Mouse (Mus musculus) lung, embryonic 14.5 days (tissue): ENCODE measurements around the gene Spz1. TPM values are rescaled to one million over a fixed set of nuclear protein-coding genes. Genes with fewer than 3 reads are reported as not detected.

Source experiments
- ATAC-seq: fragments of 200-750 bp; cut with Nextera tagmentation; 2 replicates; pipeline ENCODE4 v1.8.0; 2017; ENCODE audit warnings: mild to moderate bottlenecking, moderate TSS enrichment, moderate library complexity; ENCODE audit not compliant: insufficient read depth
- DNase-seq: peaks from one replicate; pipeline ENCODE4 v3.0.0-alpha.2; 2015
- H3K27ac ChIP-seq: fragments of 300-500 bp; sonication (generic); 2 replicates; pipeline ENCODE4 v1.5.1; 2014; ENCODE audit warnings: low read depth, mild to moderate bottlenecking, moderate library complexity
- H3K27me3 ChIP-seq: fragments of 300-500 bp; sonication (generic); 2 replicates; pipeline ENCODE4 v1.6.1; 2014; ENCODE audit warnings: low read length, control low read depth; ENCODE audit not compliant: insufficient read depth
- H3K36me3 ChIP-seq: fragments of 300-500 bp; sonication (generic); 2 replicates; pipeline ENCODE4 v1.6.1; 2014; ENCODE audit warnings: control low read depth; ENCODE audit not compliant: insufficient read depth
- H3K4me1 ChIP-seq: fragments of 300-500 bp; sonication (generic); 2 replicates; pipeline ENCODE4 v1.6.1; 2014; ENCODE audit warnings: antibody characterized with exemption, control low read depth; ENCODE audit not compliant: insufficient read depth
- H3K4me2 ChIP-seq: fragments of 300-500 bp; sonication (generic); 2 replicates; pipeline ENCODE4 v1.6.1; 2014; ENCODE audit warnings: mild to moderate bottlenecking
- H3K4me3 ChIP-seq: fragments of 300-500 bp; sonication (generic); 2 replicates; pipeline ENCODE4 v1.5.1; 2014; ENCODE audit warnings: low read depth, low read length
- H3K9ac ChIP-seq: fragments of 300-500 bp; sonication (generic); 2 replicates; pipeline ENCODE4 v1.6.1; 2014
- H3K9me3 ChIP-seq: fragments of 300-500 bp; sonication (generic); 2 replicates; pipeline ENCODE4 v1.6.1; 2016; ENCODE audit warnings: low read depth, low read length, control low read depth
- CTCF ChIP-seq: IDR thresholded peaks from 2 replicates; pipeline ENCODE4 v1.5.1; 2016; ENCODE audit warnings: antibody characterized with exemption, low read depth
- WGBS: fragments of 180-500 bp; shearing (Covaris S2); extraction: QIAGEN DNeasy Blood & Tissue Kit; methylation state at CpG from one replicate; pipeline ENCODE4 v1.1.7; 2014; 5-methylcytosine and 5-hydroxymethylcytosine counted together
- polyA plus RNA-seq: library from polyadenylated mRNA; unstranded; fragments of >200 nt; fragmentation: Nextera tagmentation; extraction: Ambion mirVana; gene quantifications from 2 replicates; pipeline ENCODE4 v1.2.1, GENCODE M21; 2014

Spz1 gene
- polyA plus RNA-seq, 1 experiment from 2014 or later: not detected

DNA sequence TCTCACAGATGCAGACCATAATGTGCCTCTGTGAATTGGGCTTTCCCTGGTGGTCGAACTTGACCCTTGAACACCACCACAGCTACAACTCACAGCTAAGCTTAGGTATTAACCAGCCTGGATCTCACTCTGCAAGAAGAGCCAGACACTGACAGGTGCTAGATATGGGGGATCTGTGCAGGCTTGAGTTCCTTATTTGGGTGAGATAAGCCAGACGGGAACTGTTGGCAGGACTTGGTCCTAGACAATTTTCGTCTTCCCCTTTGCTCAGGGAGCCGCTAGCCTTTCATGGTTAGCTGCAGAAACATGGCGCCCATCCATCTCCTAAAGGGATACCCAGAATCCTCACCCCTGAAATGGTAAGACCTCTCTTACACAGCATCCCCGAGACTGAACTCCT lies 35.0 kb downstream of the Spz1 start:
- no peaks in the 10 kb centered on the region for H3K36me3 ChIP-seq
- H3K27me3 ChIP-seq: no peaks in the 10 kb centered on the region
- no peaks in the 10 kb centered on the region for H3K9me3 ChIP-seq
- H3K4me3 ChIP-seq: no peak overlapping the region
- H3K4me1 ChIP-seq: no peaks in the 10 kb centered on the region
- H3K4me2 ChIP-seq: no peak overlapping the region
- H3K9ac ChIP-seq: no peak overlapping the region
- ATAC-seq (no peak), DNase-seq (no peak)
- no peak overlapping the region for H3K27ac ChIP-seq
- WGBS: 68% methylated on average over 6 of the region's 6 CpGs
- TF ChIP-seq CTCF: no peak

DNA sequence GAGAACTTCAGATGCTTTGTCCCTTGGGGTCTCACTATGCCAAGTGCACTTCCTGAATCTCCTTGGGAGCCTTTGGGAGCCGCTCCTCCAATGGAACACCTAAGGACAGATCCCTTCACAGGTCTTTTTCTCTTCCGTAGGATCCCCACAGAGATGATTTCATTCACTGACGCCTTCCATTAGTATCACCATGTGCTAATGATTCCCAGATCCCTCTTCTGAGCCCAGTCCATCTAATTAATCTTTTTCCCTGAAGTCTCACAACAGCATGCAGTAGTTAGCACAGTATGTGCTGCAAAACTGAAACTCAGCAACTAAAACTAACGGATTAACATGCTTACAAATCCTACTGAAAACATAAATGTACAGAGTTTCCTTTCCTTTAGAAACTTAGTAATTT lies 36.8 kb downstream of the Spz1 start:
- Histone ChIP-seq H3K4me2 (no peak overlapping the region), H3K27me3 (no peaks in the 10 kb centered on the region), H3K4me3 (no peak overlapping the region), H3K9me3 (no peaks in the 10 kb centered on the region), H3K9ac (no peak overlapping the region), H3K27ac (no peak overlapping the region), H3K36me3 (no peaks in the 10 kb centered on the region), H3K4me1 (no peaks in the 10 kb centered on the region)
- no peak for DNase-seq
- 52% methylated on average over 4 of the region's 4 CpGs for WGBS
- no peak for TF ChIP-seq CTCF
- no peak for ATAC-seq

DNA sequence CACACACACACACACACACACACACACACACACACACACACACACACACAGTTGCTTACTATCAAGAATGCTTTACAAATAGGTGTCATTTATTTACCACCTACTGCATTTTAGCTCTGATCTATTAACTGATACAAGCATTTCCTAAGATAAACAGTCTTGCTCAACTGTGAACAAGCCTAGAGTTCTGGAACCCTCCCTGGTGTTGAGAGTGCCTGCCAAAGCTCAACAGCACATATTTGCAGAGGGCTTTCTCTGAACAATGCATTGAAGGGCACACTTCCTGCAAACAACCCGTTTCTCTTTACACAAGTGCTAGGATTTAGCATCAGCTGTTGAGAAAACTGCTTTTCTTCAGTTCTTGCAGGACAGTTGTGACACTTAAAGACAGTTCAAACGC lies 42.2 kb downstream of the Spz1 start:
- TF ChIP-seq CTCF: no peak
- no peak overlapping the region for H3K4me3 ChIP-seq
- WGBS: 40% methylated on average over 2 of the region's 2 CpGs
- no peak overlapping the region for H3K4me2 ChIP-seq
- no peak overlapping the region for H3K9ac ChIP-seq
- peaks cover 3% of the 10 kb centered on the region; the same call in 1 of the 2 replicates for H3K36me3 ChIP-seq
- ATAC-seq (no peak), DNase-seq (no peak)
- H3K4me1 ChIP-seq: no peaks in the 10 kb centered on the region
- no peaks in the 10 kb centered on the region for H3K9me3 ChIP-seq
- H3K27ac ChIP-seq: no peak overlapping the region
- no peaks in the 10 kb centered on the region for H3K27me3 ChIP-seq

DNA sequence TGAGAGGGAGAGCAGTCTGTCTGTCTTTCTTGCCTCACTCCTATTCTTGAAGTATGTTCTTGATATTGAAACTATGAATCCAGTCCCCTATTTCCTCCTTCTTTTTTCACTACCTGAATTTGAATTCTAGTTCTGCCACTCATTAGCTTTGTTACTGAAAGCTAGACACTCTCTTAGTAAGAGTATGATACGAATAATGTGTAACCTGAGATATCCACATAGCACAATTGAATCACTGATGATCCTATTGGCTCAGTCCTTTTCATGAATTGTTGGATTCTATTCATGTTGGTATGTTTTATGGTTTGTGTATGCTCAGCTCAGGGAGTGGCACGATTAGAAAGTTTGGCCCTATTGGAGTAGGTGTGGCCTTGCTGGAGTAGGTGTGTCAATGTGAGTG lies 43.8 kb downstream of the Spz1 start:
- no peak for DNase-seq
- Histone ChIP-seq H3K4me1 (no peaks in the 10 kb centered on the region), H3K27ac (no peak overlapping the region), H3K4me3 (no peak overlapping the region), H3K4me2 (no peak overlapping the region; the same call in 1 of the 2 replicates), H3K27me3 (no peaks in the 10 kb centered on the region), H3K36me3 (peaks cover 4% of the 10 kb centered on the region; the same call in 1 of the 2 replicates), H3K9me3 (no peaks in the 10 kb centered on the region), H3K9ac (no peak overlapping the region)
- no peak for TF ChIP-seq CTCF
- 81% methylated on average over 2 of the region's 2 CpGs for WGBS
- ATAC-seq: no peak

DNA sequence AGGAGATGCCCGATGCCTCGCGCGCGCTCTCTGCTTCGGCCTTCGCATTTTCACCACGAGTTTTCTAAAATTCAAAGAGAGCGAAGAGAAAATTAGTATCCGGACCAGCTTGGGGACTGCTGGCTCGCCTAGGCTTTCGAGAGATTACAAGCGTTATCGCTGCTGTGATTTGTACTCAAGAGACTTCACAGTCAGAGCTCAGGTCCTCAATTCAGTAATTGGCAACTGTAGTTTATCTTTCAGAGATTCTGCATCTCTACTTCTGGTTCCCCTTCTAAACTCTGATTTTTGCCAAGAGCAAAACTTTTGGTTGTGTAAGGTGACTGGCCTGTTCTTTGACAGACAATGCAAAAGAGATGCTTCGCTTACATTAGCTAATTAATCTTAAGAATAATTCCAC lies 44.7 kb downstream of the Spz1 start:
- Histone ChIP-seq H3K4me2 (peak overlapping the region; percentile 75), H3K4me1 (no peaks in the 10 kb centered on the region), H3K27me3 (no peaks in the 10 kb centered on the region), H3K27ac (peak overlapping the region; percentile 96), H3K9ac (peak overlapping the region; percentile 77), H3K4me3 (peak overlapping the region; percentile 74), H3K36me3 (peaks cover 4% of the 10 kb centered on the region; the same call in 1 of the 2 replicates), H3K9me3 (no peaks in the 10 kb centered on the region)
- WGBS: 3% methylated on average over 15 of the region's 15 CpGs
- no peak for TF ChIP-seq CTCF
- no peak for ATAC-seq
- no peak for DNase-seq

DNA sequence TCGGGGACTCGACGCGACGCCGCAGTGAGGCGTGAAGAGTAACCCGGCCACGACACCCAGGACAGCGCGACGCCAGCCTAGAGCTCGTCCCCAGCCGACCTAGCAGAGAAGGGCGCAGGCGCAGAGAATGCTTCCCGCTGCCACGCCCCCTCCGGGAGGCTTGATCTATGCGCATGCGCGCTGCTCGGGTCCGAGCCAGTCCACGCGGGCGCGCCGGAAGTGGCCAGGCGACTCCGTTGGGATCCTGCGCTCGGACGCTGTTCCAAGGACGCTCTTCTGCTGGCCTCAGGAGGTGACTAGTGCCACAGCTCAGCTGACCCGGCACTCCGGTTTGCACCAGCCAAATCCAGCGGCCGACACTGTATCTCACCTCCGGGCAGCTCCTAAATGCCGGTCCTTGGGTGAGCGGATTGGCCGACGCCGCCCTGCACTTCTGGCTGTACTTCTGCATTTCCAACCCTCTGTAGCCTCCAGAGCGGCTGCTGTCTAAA lies 45.2 kb downstream of the Spz1 start, which contains the start of gene Zfyve16:
Gene Zfyve16, minus strand, starts transcription at position 148 of the 491 bp plus-strand sequence.
- DNase-seq (peak; percentile 99), ATAC-seq (peak; percentile 99)
- Histone ChIP-seq H3K4me1 (no peaks in the 10 kb centered on the region), H3K27me3 (no peaks in the 10 kb centered on the region), H3K36me3 (peaks cover 4% of the 10 kb centered on the region; the same call in 1 of the 2 replicates), H3K9ac (peak within 1 kb of the TSS; percentile 77), H3K27ac (peak within 1 kb of the TSS; percentile 96), H3K9me3 (no peaks in the 10 kb centered on the region), H3K4me2 (peak within 1 kb of the TSS; percentile 75), H3K4me3 (peak within 1 kb of the TSS; percentile 74)
- TF ChIP-seq CTCF: no peak
- under 1% methylated on average over 46 of the region's 46 CpGs for WGBS

DNA sequence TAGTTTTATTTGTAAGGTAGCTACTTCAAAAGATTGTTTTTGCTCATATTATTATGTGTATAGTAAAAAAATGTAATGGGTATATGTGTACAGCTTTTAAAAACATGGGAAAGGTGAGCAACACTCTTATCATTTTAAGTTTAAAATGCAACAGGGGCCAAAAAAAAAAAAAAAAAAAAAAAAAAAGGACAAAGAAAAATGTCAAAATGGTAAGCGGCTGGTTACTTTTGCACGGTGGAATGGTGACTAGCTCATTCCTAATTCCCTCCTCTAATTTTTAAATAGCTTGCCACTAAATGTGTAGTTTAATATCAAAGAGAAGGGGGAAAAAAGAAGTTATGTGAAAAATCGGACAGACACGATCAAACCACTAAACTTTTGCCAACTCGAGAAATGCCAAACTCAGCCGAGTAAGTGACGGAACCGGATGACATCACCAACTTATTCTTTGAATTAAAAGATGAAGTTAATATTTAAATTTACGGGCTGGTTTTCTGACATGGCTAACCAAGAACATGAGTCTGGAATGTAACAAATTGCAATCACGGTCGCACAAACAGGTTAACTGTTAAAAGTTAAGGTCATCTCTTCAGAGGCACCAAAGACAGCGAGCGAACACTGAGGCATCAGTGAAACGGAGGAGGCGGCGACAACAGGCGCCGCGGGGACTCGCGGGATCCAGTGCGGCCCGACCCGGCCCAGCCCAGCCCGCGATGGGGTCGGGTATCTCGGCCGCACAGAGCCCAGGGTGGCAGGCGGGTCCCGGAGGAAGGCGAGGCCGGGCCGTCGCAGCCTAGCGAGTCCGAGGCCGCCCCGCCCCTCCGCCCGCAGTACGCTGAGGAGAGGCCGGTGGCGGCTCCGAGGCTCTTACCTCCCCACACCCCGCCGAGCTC lies 45.9 kb downstream of the Spz1 start:
- peak; percentile 76 for DNase-seq
- peak; percentile 95 for ATAC-seq
- Histone ChIP-seq H3K4me3 (peak overlapping the region; percentile 74), H3K4me2 (peak overlapping the region; percentile 75), H3K27ac (peak overlapping the region; percentile 96), H3K4me1 (no peaks in the 10 kb centered on the region), H3K9me3 (no peaks in the 10 kb centered on the region), H3K36me3 (peaks cover 4% of the 10 kb centered on the region; the same call in 1 of the 2 replicates), H3K9ac (peak overlapping the region; percentile 77), H3K27me3 (no peaks in the 10 kb centered on the region)
- TF ChIP-seq CTCF: no peak
- 1% methylated on average over 47 of the region's 47 CpGs for whole genome bisulfite sequencing

Other genes starting within 250 kb of the Spz1 start
- 19.2 and 21.6 TPM in 2 replicates for gene Dhfr, start 221.4 kb downstream of the Spz1 start, polyA plus RNA-seq
- gene Msh3, start 221.2 kb downstream of the Spz1 start, polyA plus RNA-seq: 27.6 and 29.1 TPM in 2 replicates
- 0.34 and 0.57 TPM in 2 replicates for gene Ankrd34b, start 150.3 kb downstream of the Spz1 start, polyA plus RNA-seq
- gene Fam151b, start 92.2 kb downstream of the Spz1 start, polyA plus RNA-seq: 0.37 TPM in 1 of 2 replicates, not detected in the other
- 11.9 and 13.6 TPM in 2 replicates for gene Zfyve16, start 45.3 kb downstream of the Spz1 start, polyA plus RNA-seq
- gene Serinc5, start 34.9 kb upstream of the Spz1 start, polyA plus RNA-seq: 22.0 and 22.5 TPM in 2 replicates
- 1.1 and 2.9 TPM in 2 replicates for gene Thbs4, start 218.6 kb upstream of the Spz1 start, polyA plus RNA-seq